Mouse (Mus musculus) heart, postnatal 14 days (tissue): ENCODE measurements around the gene Gm597. TPM values are rescaled to one million over a fixed set of nuclear protein-coding genes. Genes with fewer than 3 reads are reported as not detected.

Experiments used
- DNase-seq, 2 experiments: peaks; one replicate each; pipeline ENCODE4 v3.0.0; 2021 to 2022
- intact Hi-C: fragments of 180-260 bp; cut with DNase I; formaldehyde crosslinking; loops from one replicate; pipeline ENCODE4 v1.15.1; 2025
- long read RNA-seq, 2 experiments: library from polyadenylated mRNA; stranded (forward); transcript quantifications; one replicate each; pipeline ENCODE4 v2.0.0; 2021
- total RNA-seq, 2 experiments: library from RNA; stranded (reverse); gene quantifications; 2 replicates each; pipeline ENCODE4 v1.2.3; 2021

Gm597 gene
- not detected for total RNA-seq
- long read RNA-seq, experiment 1 = 0 reads
- long read RNA-seq, experiment 2 = 0 reads

DNA sequence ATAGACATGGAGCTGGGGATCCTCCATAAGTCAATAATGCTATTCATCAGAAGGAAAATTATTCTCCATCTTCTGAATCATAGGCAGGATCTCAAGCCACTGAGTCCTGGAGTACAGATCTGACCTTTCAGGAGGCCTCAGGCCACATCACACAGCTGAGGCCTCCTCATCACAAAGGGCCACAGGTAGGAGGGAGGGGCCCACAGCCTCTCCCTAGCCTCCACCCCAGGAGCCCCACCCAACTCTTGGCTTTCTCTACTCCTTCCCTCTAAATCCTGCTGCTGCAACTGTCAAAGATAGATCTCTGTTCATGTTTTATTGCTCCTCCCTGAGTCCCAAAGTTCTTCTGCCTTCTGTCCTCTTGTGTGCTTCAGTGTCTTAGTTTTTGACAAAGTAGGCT, at the start of gene Gm597:
Gene Gm597 (minus strand): TSS at position 101 of the 400 bp plus-strand sequence.
- DNase-seq = no peak
- intact Hi-C loops = no loop called here

DNA sequence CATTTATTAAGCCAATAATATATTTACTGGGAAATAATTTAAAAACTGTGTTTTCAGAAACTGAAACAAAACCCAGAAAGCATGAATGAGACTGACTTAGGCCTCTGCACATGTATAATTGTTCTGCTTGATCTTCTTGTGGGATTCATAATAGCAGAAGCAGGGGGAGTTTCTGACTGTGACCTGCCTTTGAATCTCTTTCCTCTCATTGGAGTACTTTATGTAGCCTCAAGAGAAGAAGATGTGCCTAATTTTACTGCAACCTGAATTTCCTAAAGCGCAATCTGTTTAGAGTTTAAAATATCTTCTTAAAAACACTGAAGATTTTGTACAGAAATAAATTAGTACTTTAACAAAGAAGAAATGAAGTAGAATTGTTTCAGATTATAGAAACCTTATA, 27.6 kb upstream of the Gm597 start:
- intact Hi-C loops = no loop called here
- DNase-seq = no peak

DNA sequence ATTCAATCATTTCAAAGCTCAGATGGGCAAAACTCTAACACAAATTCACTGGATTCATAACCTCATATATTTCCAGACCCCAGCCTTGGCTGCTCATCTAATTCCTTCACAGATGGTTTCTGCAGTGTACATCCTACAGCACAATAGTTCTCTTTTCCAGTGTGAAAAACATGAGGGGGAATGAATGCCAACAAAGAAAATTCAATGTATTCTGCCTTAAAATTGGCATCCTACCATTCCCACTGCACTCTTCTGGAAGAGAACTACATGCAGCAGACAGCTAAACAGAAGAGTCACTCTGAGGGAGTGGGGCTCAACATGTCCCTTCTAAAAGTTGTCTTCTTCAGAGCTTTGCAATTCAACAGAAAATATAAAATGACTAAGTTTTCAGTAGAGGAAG, 26.6 kb upstream of the Gm597 start:
- intact Hi-C loops = no loop called here
- no peak for DNase-seq

GRCm38 (mm10) chr1:28800881-28801280, 20.8 kb upstream of the Gm597 start:
- intact Hi-C loops = no loop called here
- DNase-seq = no peak
